Mouse (Mus musculus) CD8-positive naive resting alpha-beta T cell, adult 2 months (primary cell): ENCODE data around the gene Prkci.

Experiments
- DNase-seq, 2 experiments: peaks; one replicate each; pipeline ENCODE4 v3.0.0; 2022; ENCODE audit warnings: low read depth in 2 of 2, low spot score in 2 of 2

The Prkci gene

DNA sequence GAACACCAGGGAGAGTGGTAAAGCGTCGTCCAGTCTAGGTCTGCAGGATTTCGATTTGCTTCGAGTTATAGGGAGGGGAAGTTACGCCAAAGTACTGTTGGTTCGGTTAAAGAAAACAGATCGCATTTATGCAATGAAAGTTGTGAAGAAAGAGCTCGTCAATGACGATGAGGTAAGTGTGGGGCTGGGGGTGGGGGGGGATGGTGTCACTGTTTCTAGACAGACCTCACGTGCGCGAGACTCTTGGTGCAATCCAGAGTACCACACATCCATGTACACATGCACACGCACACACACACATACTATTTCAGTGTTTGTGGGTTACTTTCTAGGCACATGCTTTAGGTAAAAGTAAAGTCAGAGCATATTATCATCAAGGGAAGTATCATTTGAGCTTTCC lies 42.3 kb downstream of the Prkci start:
- DNase-seq = no peak

GRCm38 (mm10) chr3:31038689-31039088 lies 43.1 kb downstream of the Prkci start:
- DNase-seq = no peak

DNA sequence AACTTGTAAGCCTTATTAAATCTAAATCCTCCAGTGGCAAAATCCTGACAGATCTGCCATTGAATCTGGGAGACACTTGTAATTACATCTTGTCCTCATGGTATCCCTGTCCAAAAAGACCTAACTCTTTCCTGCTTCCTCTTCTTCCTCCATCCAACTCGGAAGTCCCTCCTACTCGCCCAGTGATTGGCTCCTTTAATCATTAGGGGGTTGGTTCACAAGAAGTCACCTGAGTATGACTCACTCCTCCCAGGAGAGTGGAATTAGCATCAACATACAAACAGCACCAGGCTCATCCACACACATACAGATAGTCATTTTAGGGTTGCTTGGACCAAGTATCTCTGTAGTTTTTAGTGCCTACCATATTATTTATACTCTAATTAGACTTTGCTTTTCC lies 47.4 kb downstream of the Prkci start:
- DNase-seq = no peak

DNA sequence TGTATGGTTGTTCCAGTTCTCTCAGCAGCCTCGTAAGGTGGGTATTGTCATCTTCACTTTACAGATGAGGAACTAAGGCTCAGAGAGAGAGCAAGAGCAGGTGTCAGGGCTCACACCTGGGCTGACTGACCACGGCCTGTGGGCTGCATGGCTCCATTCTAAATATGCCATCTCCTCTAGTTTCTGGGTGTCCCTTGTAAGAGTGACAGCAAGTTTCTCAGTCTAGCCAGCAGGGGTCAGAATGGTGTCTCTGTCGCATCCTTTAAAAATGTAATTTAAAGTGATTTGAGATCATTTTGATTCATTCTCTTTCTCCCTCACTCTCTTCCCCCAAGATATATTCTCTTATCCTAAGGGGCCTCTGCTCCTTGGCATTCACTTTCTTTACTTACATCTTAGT lies 51.7 kb downstream of the Prkci start:
- peak in 1 of 2 experiments; percentile 35 for DNase-seq

GRCm38 (mm10) chr3:31049087-31049486 lies 53.5 kb downstream of the Prkci start:
- DNase-seq = no peak

DNA sequence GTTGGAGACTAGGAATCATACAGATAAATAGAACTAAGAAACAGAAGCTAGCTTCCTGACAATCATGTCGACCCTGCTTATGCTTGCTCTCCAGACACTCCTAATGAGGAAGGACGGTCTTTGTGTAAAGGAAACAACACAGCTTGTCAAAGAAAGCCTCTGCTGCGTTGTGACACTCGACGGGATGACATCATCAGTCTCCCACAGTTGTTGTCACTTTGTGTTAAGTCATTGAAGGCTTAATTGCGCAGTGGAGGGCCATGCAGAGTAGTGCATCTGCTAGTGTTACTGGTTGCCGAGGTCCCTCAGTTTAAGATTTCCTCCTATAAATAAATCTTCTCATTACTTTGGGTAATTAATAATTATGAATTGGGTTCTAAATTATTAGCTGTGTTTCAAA lies 54.8 kb downstream of the Prkci start:
- DNase-seq = no peak

GRCm38 (mm10) chr3:31051730-31052129 lies 56.2 kb downstream of the Prkci start:
- no peak for DNase-seq

GRCm38 (mm10) chr3:31053191-31053590 lies 57.6 kb downstream of the Prkci start:
- DNase-seq = no peak

DNA sequence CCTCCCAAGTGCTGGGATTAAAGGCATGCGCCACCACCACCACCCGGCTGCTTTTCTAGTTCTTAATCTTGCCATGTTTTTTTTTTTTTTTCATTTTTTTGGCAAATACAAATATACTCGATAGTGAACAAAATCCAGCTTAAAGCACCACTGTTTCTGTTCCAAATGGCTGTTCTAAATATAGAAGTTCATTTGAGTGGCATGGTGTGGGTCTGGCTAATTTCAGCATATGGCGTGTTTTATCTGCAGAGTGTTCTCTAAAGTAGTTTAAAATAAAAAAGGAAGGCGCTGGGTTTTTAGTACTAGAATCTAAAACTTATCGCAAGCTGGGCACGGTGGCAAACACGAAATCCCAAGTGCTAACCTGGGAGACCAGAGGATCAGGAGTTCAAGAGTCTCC lies 59.3 kb downstream of the Prkci start:
- DNase-seq = no peak

- DNase-seq = no peak
These were observed 60.6 kb downstream of the Prkci start for GRCm38 (mm10) chr3:31056047-31056650.

- DNase-seq = peak; percentile 55 to 61
These were observed 61.4 kb downstream of the Prkci start for GRCm38 (mm10) chr3:31056651-31057627.

DNA sequence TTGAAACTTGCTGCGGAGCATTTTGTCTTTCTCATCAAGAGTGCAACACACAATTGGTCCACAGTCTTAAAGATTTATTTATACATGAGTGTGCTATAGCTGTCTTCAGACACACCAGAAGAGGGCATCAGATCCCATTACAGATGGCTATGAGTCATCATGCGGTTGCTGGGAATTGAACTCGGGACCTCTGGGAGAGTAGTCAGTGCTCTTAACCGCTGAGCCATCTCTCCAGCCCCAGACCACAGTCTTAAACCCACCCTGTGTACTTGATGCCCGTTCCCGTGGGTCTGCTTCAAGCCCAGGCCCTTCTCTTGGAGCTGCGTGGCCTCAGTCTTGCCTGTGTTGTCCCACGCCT lies 65.2 kb downstream of the Prkci start:
- no peak for DNase-seq

GRCm38 (mm10) chr3:31061103-31061785 lies 65.7 kb downstream of the Prkci start:
- peak; percentile 37 to 48 for DNase-seq

GRCm38 (mm10) chr3:31061786-31062120 lies 66.2 kb downstream of the Prkci start:
- no peak for DNase-seq

DNA sequence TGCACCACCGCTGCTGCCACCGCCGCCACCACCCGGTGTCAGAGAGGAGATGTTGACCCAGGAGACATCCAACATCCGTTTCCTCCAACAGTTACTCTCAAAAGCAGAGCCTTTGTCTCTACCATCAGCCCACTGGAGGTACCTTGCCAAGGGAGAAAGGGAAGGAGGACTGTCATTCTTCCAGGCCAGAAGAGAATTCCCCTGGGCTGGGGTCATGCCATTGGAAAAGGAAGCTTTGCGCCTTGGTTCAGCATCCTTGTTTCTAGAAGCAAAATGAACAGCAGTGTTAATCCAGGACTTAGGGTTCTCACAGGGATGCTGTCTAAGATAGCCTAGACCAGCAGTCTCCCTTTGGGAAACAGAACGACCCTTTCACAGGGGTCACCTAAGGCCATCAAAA lies 66.8 kb downstream of the Prkci start:
- DNase-seq = no peak

GRCm38 (mm10) chr3:31068482-31068881 lies 72.9 kb downstream of the Prkci start:
- no peak for DNase-seq

DNA sequence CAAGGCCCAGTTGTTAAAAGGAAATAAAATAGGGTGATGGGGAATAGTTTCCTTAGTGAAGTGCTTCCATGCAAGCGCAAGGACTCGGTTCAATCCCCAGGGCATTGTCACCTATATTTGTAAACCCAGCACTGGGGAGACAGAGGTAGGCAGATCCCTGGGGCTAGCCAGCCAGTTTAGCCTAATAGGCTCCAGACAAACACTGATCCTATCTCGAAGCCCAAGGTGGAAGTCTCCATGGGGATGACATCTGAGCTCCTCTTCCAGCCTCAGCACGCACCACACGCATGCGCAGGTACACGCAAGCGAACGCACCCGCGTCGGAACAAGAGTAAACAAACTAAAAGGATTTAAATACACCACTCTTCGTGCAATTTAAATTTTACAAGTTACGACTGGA lies 76.3 kb downstream of the Prkci start:
- DNase-seq = no peak

DNA sequence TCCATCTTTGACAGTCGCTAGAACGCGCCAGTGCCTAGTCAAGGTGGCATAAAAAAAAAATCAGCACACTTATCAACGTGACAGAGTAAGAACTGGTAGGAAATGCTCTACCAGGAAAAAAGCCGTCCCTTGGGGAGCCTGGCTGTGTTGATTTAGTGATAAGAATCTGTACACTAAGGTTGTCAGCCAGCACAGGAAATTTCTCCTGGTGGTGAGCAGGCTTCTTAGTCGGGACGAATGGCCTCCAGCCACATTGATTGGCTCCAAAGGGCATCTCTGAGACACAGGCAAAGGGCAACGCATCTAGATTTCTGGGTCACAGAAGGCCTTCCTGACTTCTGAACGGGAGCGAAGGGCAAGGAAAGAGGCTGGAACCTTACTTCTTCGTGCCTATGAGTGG lies 80.3 kb downstream of the Prkci start:
- DNase-seq = no peak

- DNase-seq = no peak
These were observed 81.6 kb downstream of the Prkci start for GRCm38 (mm10) chr3:31077068-31077703.

DNA sequence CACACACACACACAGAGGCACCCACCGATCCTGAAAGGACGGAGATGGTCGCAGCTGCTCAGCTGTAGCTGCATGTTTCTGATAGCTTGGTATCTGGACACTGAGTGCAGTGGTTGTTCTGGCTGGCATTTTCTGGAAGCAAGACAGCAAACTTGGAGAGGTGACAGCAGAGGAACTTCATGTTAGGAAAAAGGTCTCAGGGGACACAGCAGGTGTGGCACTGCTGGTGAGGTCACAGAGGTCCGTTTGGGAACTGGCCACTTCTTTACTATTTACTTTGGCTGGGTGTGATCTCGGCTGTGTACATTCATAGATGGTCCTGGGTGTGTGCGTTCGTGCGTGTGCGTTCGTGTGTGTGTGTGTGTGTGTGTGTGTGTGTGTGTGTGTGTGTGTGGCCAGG lies 83.9 kb downstream of the Prkci start:
- DNase-seq = no peak

GRCm38 (mm10) chr3:31080791-31081502 lies 85.4 kb downstream of the Prkci start:
- DNase-seq = no peak
